Mouse (Mus musculus): Measurements from ENCODE around the gene Slc31a1. TPM values are rescaled to one million over a fixed set of nuclear protein-coding genes. Genes with fewer than 3 reads are reported as not detected.

Slc31a1 gene
- polyA plus RNA-seq, 1 experiment from 2014 or later, result 44.7 TPM

DNA sequence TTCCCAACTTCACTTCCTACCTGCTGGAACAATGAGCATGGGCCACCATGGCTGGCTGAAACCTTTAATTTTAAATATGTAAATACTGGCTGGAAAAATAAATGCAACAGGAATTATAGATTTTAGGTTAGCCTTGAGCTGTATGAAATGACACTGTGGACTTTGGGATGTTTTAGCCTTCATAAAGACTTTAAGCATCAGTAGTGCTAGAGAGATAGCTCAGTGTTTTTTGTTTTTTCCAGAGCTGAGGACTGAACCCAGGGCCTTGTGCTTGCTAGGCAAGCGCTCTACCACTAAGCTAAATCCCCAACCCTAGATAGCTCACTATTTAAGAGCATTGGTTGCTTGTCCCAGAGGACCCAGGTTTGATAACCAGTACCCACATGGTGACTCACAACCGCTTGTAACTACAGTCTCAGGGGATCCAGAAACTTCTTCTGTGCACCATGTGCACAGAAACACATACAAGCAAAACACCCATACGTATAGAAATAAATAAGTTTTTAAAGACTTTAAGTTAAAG is 76.8 kb downstream of the Slc31a1 start:
- no peak overlapping the region for H3K27ac ChIP-seq (replicated peaks; ENCODE audit: low read depth, low read length)
- no peaks in the 10 kb centered on the region for H3K9me3 ChIP-seq (ENCODE audit: control insufficient read depth, low read length)
- WGBS, result 87% methylated on average over 3 of the region's 3 CpGs
- no peak overlapping the region for H3K4me2 ChIP-seq (ENCODE audit: low read depth, severe bottlenecking)
- no peak overlapping the region for H3K9ac ChIP-seq (ENCODE audit: low read length)
- H3K36me3 ChIP-seq (ENCODE audit: control insufficient read depth, insufficient read depth, low read length), result no peaks in the 10 kb centered on the region
- ATAC-seq (ENCODE audit: insufficient number of reproducible peaks, low FRiP score, low TSS enrichment, low read depth) (no peak), DNase-seq (ENCODE audit: low spot score) (no peak)
- H3K27me3 ChIP-seq (ENCODE audit: control insufficient read depth, insufficient read depth, low read length), result no peaks in the 10 kb centered on the region
- no peaks in the 10 kb centered on the region for H3K4me1 ChIP-seq (ENCODE audit: control insufficient read depth, insufficient read depth, low read length)
- no peak overlapping the region for H3K4me3 ChIP-seq (ENCODE audit: low read depth, low read length)

DNA sequence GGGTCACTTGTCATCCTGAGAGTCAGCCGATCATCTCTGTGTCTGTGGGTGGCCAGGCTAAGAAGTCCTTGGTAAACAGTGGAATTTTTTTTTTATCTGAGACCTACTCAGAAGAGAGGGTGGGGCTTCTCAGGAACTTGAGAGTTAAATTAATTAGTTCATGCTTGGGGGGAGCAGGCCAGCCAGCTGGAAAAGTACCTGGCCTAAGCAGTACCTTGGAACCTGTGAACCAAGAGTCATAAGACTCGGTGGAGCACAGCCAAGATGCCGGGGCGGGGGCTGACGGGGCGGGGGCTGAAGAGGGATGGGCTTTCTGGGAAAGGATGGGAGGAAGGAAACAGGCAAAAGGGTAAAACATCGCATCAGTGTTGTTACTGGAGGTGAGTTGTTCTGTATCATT is 77.3 kb downstream of the Slc31a1 start:
- no peak for ATAC-seq (ENCODE audit: insufficient number of reproducible peaks, low FRiP score, low TSS enrichment, low read depth)
- no peaks in the 10 kb centered on the region for H3K36me3 ChIP-seq (ENCODE audit: control insufficient read depth, insufficient read depth, low read length)
- H3K4me3 ChIP-seq (ENCODE audit: low read depth, low read length), result no peak overlapping the region
- no peaks in the 10 kb centered on the region for H3K27me3 ChIP-seq (ENCODE audit: control insufficient read depth, insufficient read depth, low read length)
- no peak overlapping the region for H3K4me2 ChIP-seq (ENCODE audit: low read depth, severe bottlenecking)
- no peak for DNase-seq (ENCODE audit: low spot score)
- no peak overlapping the region for H3K27ac ChIP-seq (replicated peaks; ENCODE audit: low read depth, low read length)
- H3K9ac ChIP-seq (ENCODE audit: low read length), result no peak overlapping the region
- H3K4me1 ChIP-seq (ENCODE audit: control insufficient read depth, insufficient read depth, low read length), result no peaks in the 10 kb centered on the region
- WGBS, result 78% methylated on average over 7 of the region's 7 CpGs
- no peaks in the 10 kb centered on the region for H3K9me3 ChIP-seq (ENCODE audit: control insufficient read depth, low read length)

DNA sequence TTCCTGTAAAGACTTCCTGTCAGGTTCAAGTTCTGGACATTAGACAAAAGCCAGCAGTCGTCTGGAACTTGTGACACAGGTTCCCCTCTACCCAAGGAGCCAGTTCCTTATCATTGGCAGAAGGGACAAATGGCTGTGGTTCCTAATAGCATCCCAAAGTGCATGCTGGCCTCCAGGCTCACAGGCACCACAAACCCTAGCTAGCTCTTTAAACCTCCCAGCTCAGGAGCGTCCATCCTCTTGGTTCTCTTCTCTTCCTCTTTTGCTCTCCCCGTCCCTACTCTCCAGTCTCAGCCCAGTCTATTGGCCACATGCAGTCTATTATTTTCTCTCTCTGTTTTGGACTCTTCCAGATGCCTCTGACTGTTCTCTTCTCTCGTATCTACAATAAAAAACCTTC is 79.3 kb downstream of the Slc31a1 start:
- Histone ChIP-seq H3K27me3 (ENCODE audit: control insufficient read depth, insufficient read depth, low read length) (no peaks in the 10 kb centered on the region), H3K27ac (replicated peaks; ENCODE audit: low read depth, low read length) (no peak overlapping the region), H3K4me2 (ENCODE audit: low read depth, severe bottlenecking) (no peak overlapping the region), H3K4me3 (ENCODE audit: low read depth, low read length) (no peak overlapping the region), H3K4me1 (ENCODE audit: control insufficient read depth, insufficient read depth, low read length) (no peaks in the 10 kb centered on the region), H3K9ac (ENCODE audit: low read length) (no peak overlapping the region), H3K36me3 (ENCODE audit: control insufficient read depth, insufficient read depth, low read length) (no peaks in the 10 kb centered on the region), H3K9me3 (ENCODE audit: control insufficient read depth, low read length) (no peaks in the 10 kb centered on the region)
- ATAC-seq (ENCODE audit: insufficient number of reproducible peaks, low FRiP score, low TSS enrichment, low read depth) (no peak), DNase-seq (ENCODE audit: low spot score) (no peak)
- WGBS, result 79% methylated on average over 4 of the region's 4 CpGs

DNA sequence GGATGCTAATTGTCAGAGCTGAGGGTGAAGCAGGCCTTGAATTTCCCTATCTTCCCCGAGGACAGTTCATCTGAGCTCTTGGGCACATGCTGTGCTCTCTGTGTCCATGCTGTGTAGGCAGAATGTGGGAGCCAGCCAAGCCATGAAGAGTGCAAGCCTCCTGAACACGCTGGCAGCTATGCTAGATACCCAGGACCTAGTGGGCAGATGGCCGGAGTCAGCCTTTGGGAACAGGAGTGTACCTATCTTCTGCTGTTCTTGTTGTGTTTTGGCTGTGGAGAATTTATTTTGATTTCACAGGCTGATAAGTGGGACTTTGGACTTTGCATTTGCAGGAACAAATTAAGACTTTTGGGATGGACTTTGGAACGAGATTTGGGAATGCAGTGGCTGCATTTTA is 80.0 kb downstream of the Slc31a1 start:
- no peaks in the 10 kb centered on the region for H3K36me3 ChIP-seq (ENCODE audit: control insufficient read depth, insufficient read depth, low read length)
- no peak overlapping the region for H3K9ac ChIP-seq (ENCODE audit: low read length)
- H3K4me1 ChIP-seq (ENCODE audit: control insufficient read depth, insufficient read depth, low read length), result no peaks in the 10 kb centered on the region
- no peak for DNase-seq (ENCODE audit: low spot score)
- no peaks in the 10 kb centered on the region for H3K27me3 ChIP-seq (ENCODE audit: control insufficient read depth, insufficient read depth, low read length)
- 81% methylated on average over 4 of the region's 4 CpGs for WGBS
- H3K4me2 ChIP-seq (ENCODE audit: low read depth, severe bottlenecking), result no peak overlapping the region
- no peaks in the 10 kb centered on the region for H3K9me3 ChIP-seq (ENCODE audit: control insufficient read depth, low read length)
- H3K27ac ChIP-seq (replicated peaks; ENCODE audit: low read depth, low read length), result no peak overlapping the region
- ATAC-seq (ENCODE audit: insufficient number of reproducible peaks, low FRiP score, low TSS enrichment, low read depth), result no peak
- no peak overlapping the region for H3K4me3 ChIP-seq (ENCODE audit: low read depth, low read length)

DNA sequence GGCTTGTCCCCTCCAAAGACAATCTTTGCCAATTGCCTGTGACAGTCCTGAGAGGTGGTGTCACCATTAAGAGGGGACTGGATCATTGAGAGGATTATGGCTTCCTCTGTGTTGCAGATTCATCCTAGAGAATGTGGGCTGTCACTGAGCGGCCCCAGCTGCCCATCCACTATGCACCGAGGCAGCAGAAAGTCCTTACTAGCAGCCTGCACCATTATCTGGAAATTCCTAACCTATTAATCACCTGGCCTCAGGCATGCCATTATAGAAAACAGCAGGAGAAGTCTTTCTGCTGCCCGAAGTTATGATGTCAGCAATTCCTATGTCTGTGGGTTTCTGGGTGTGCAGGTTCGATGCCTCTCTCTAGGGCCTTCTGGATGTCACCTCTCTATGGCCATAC is 80.5 kb downstream of the Slc31a1 start:
- no peak overlapping the region for H3K27ac ChIP-seq (replicated peaks; ENCODE audit: low read depth, low read length)
- no peak overlapping the region for H3K9ac ChIP-seq (ENCODE audit: low read length)
- H3K4me3 ChIP-seq (ENCODE audit: low read depth, low read length), result no peak overlapping the region
- no peaks in the 10 kb centered on the region for H3K4me1 ChIP-seq (ENCODE audit: control insufficient read depth, insufficient read depth, low read length)
- H3K4me2 ChIP-seq (ENCODE audit: low read depth, severe bottlenecking), result no peak overlapping the region
- WGBS, result 74% methylated on average over 4 of the region's 4 CpGs
- ATAC-seq (ENCODE audit: insufficient number of reproducible peaks, low FRiP score, low TSS enrichment, low read depth) (no peak), DNase-seq (ENCODE audit: low spot score) (no peak)
- no peaks in the 10 kb centered on the region for H3K27me3 ChIP-seq (ENCODE audit: control insufficient read depth, insufficient read depth, low read length)
- H3K36me3 ChIP-seq (ENCODE audit: control insufficient read depth, insufficient read depth, low read length), result no peaks in the 10 kb centered on the region
- H3K9me3 ChIP-seq (ENCODE audit: control insufficient read depth, low read length), result no peaks in the 10 kb centered on the region

Other genes starting within 250 kb of the Slc31a1 start
- not detected in 2 replicates for gene Mup21, start 209.9 kb upstream of the Slc31a1 start, polyA plus RNA-seq (2014; fragmentation: Nextera tagmentation; extraction: Ambion mirVana)
- 24.1 and 24.9 TPM in 2 replicates for gene Zfp37, start 129.7 kb upstream of the Slc31a1 start, polyA plus RNA-seq (2014; fragmentation: Nextera tagmentation; extraction: Ambion mirVana)
- gene Slc31a2, start 98.2 kb upstream of the Slc31a1 start, polyA plus RNA-seq (2014; fragmentation: Nextera tagmentation; extraction: Ambion mirVana), result 9.6 and 11.3 TPM in 2 replicates
- 19.9 and 22.2 TPM in 2 replicates for gene Fkbp15, start 179 bp upstream of the Slc31a1 start, polyA plus RNA-seq (2014; fragmentation: Nextera tagmentation; extraction: Ambion mirVana)
- 223 and 254 TPM in 2 replicates for gene Cdc26, start 47.9 kb downstream of the Slc31a1 start, polyA plus RNA-seq (2014; fragmentation: Nextera tagmentation; extraction: Ambion mirVana)
- 36.6 and 37.3 TPM in 2 replicates for gene Prpf4, start 48.1 kb downstream of the Slc31a1 start, polyA plus RNA-seq (2014; fragmentation: Nextera tagmentation; extraction: Ambion mirVana)
- gene Rnf183, start 74.5 kb downstream of the Slc31a1 start, polyA plus RNA-seq (2014; fragmentation: Nextera tagmentation; extraction: Ambion mirVana), result not detected in 2 replicates
- 7.6 and 8.1 TPM in 2 replicates for gene Wdr31, start 110.2 kb downstream of the Slc31a1 start, polyA plus RNA-seq (2014; fragmentation: Nextera tagmentation; extraction: Ambion mirVana)
- gene Bspry, start 119.3 kb downstream of the Slc31a1 start, polyA plus RNA-seq (2014; fragmentation: Nextera tagmentation; extraction: Ambion mirVana), result 0.91 and 1.2 TPM in 2 replicates
- gene Hdhd3, start 142.7 kb downstream of the Slc31a1 start, polyA plus RNA-seq (2014; fragmentation: Nextera tagmentation; extraction: Ambion mirVana), result 16.5 TPM in 2 replicates
- gene Alad, start 159.2 kb downstream of the Slc31a1 start, polyA plus RNA-seq (2014; fragmentation: Nextera tagmentation; extraction: Ambion mirVana), result 87.8 and 95.9 TPM in 2 replicates
- gene Pole3, start 164.3 kb downstream of the Slc31a1 start, polyA plus RNA-seq (2014; fragmentation: Nextera tagmentation; extraction: Ambion mirVana), result 107 and 116 TPM in 2 replicates
- gene 4933430I17Rik, start 164.6 kb downstream of the Slc31a1 start, polyA plus RNA-seq (2014; fragmentation: Nextera tagmentation; extraction: Ambion mirVana), result 1.3 and 1.4 TPM in 2 replicates
- gene Rgs3, start 199.1 kb downstream of the Slc31a1 start, polyA plus RNA-seq (2014; fragmentation: Nextera tagmentation; extraction: Ambion mirVana), result 20.1 and 22.9 TPM in 2 replicates

Measured in limb, embryonic 11.5 days (tissue).